Mouse (Mus musculus): ENCODE measurements at regions not wholly inside any gene's neighbourhood (a gene's known extent, or its start where the extent isn't known, plus 50 kb on each side); places are given as distances from the start of the nearest gene placed in this dataset.

DNA sequence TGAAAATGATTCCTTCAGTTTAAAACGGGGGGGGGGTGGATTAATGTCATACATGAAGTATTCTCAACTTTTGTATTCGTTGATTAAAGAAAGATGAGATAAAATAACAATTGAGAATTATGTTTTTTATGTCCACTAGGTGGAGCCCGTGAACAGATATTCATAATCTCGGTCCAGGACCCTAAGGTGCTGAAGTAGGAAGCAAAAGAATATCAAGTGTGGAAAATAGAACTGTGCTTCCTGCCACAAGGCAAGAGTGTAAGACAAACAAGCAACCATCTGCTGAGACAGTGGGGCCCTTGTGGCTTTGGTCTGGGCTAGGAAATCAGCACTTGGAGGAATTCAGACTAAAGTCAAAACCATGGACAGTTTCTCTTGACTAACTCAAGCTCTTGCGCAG is 50.9 kb upstream of the Kap start:
- DNase-seq = no peak

DNA sequence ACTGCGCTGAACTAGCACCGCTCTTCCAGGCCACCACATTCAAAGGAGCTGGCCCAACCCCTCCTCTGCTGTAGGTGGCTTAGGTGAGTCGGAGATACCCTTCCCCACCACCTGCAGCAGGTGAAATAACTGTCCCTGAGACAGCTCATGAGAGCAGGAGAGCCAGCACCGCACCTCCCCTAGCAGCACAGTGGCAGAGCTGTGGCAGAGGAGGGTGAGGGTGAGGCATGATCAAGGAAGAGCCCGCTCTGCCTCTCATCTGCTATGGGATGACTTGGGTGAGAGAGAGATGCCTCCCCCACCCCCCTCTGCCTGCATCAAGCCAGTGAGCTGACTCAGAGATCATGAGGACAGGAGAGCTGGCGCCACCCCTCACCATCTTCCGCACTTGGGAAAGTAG is 81.1 kb upstream of the Kap start:
- no peak for DNase-seq

DNA sequence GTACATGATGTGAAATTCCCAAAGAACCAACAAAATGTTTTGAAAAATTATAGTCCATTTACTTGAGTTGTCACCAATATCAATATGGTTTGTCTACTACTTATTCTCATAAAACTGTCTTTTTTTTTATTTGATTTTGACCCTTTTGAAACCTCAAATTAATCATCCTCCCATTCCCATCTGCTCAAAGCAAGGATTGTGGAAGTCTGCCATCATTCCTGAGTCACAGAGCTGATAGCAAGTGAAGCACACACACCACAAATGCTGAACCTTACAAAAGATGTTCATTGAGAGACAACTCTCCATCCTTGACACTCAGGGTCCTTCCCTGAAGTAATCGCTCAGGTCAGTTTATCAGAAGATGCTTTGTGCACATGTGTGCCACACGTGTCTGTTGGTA is 82.1 kb upstream of the Kap start:
- no peak for DNase-seq

DNA sequence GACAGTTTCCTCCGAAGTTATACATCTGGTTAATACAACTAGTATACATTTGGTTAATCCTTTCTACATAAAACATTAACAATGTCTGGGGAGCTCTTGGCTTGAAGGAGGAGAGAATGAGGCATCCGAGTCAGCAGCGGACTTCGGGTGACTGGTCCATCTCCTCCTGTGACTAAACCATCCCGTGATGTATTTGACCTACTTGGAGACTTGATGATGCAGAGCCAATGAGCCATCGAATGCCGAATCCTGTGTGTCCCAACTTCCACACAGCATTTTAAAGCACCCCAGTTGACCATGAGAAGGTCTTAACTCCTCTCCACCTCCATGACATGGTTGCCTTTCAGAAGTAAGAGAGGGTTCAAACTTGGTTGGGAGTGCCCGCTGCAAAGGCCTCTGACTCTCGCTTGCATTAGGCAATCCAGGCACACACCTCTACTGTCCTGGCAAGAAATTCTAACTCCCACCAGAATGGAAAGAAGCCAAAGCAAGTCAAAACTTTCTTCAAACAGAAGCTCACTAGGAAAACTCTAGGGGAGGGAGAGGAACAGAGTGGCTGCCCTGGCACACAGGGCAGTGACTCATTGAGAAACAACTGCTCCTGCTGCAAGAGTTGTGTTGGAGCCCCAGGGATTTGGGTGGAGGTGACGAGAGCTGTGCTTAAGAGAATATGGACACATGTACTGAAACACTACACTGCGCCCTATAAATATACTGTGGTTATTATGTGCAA is 75.4 kb upstream of the Etv6 start:
- no peak for DNase-seq

- DNase-seq = peak; percentile 84 to 89
Observed at GRCm38 (mm10) chr6:133960713-133961112, 74.8 kb upstream of the Etv6 start.

GRCm38 (mm10) chr6:133962641-133963040 is 72.9 kb upstream of the Etv6 start:
- no peak for DNase-seq

GRCm38 (mm10) chr6:133963264-133963663 is 72.2 kb upstream of the Etv6 start:
- no peak for DNase-seq

DNA sequence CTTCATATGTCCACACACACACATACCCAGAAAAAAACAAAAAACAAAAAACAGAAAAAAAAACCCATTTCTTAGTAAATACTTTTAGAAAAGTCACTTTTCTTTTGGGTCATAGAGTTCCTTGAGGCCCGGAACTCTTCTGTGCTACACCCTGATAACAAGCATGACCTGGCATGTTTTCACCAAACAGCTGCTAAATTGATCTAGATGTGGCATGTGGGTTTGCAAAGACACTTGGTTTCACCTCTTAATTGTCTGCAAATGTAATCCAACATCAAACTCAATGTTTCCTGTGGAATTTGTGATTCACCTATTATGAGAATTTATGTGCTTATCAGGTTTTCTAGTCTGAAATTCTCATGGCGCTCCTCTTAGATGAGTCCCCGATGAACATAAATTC is 68.2 kb upstream of the Etv6 start:
- no peak for DNase-seq

DNA sequence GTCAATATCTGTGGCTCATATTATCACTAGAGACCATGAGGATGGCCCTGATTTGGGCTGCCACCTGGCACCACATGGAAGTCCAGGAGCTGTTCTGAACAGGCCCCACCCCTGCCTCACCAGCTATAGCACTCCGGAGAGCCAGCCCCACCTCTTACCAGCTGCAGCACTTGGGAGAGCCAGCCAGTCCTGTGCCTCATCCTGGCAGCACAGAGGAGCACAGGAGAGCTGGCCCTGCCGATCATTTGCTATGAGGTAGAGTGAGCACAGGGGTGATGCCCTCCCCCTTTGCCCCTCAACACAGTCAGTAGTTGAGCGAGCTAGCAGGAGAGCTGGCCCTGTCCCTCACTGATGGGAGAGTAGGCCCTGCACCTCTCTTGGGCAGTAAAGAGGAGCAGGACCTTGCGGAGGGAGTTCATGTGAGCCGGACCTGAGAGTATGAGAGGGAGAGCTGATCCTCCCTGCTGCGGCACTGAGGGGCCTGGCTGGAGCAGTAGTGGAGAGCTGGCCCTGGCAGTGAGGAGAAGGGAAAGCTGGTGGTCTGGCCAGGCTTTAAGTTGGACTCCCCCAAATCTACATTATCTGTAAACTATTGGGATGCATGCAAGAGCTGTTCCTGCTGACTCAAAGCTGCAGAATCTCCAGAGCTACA is 63.3 kb upstream of the Etv6 start:
- DNase-seq = no peak

GRCm38 (mm10) chr6:133973205-133973838 is 62.2 kb upstream of the Etv6 start:
- DNase-seq = no peak

- DNase-seq = no peak
Observed at GRCm38 (mm10) chr6:133975951-133976350, 59.5 kb upstream of the Etv6 start.

DNA sequence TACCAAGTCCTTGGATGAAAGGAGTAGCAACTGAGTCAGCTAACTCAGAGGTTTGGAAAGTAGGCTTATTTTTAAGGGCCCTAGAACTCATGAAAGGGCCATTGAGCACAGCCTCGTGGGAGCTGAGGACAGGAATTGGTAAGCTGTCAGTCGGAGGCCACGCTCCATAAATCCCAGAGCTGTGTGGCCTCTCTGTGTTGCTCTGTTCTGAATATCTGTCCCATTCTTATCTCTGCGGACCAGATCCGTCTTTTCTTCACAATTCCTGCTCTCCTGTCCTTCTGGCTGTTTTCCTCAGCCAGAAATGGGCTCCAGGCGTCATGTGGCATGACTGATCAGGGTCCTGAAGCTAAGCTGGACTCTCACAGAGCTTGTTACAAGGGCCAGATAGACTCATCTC is 58.6 kb upstream of the Etv6 start:
- DNase-seq = no peak

DNA sequence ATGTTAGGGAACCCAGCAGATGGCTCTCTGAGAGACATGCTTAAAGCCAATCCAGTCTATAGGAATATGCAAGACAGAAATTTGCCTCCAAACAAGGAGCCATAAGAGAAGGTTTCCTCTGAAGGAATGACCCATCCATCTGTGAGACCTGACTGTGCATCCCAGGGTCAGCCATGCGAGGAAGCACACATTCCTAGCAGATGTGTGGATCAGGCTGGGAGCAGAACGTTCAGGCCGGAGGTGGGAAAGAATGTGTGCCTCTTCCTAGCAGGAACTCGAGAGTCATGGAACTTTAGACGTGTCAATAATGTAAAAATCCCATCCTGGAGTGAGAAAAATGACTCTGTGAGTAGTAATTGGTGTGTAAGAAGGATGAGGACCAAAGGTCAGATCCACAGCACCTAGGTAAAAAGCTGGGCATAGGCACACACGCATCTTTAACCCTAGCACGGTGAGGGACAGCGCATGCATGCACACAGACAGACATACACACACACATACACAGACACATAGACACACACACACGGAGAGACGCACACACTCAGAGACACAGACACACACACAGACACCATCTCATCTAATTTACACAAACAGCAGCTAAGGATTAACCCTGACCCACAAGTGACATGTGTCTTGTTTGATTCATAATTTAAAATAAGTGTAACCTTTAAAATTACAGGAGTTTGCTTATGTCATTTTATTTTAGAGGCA is 51.5 kb upstream of the Etv6 start:
- no peak for DNase-seq

DNA sequence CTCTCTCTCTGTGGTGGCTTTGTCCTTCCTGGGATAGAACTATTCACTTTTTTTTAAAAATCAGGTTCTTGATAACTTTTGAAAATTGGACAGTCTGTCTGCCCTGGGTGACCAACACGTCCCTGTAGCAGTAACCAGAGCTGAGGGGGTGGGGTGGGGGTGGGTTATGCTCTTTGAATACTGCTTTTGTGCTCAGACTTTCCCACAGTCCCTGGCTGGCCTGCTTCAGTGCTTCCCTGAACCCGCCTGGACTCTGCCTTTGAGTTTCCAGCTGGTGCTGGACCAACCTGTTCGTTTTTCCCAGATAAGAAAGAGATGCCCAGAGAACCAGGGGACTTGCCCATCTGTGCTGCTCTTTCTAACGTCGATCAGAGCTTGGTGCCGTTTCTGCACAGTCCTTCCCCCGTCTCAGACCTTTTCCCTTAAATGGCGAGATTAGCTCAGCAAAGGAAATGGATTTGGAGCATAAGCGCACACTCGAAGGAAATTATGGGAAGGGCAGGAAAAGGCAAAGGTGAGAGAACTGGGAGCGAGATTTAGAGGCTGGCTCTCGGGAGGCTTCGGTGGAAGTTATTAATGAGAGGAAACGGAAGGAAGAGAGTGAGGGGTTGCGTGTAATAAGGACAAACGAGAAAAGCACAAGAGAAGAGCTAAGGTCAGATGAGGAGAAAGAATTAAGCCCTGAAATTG is 50.7 kb upstream of the Etv6 start:
- DNase-seq = peak; percentile 10 to 31
